Mouse (Mus musculus): ENCODE measurements at regions not wholly inside any gene's neighbourhood (a gene's known extent, or its start where the extent isn't known, plus 50 kb on each side); places are given as distances from the start of the nearest gene placed in this dataset.

- WGBS, result 99% methylated on average over 4 of the region's 4 CpGs
- no peak overlapping the region for H3K27ac ChIP-seq (ENCODE audit: control insufficient read depth, insufficient read depth, low read length)
- DNase-seq, result no peak
- H3K27me3 ChIP-seq (ENCODE audit: control insufficient read depth, insufficient read depth, low read length), result no peaks in the 10 kb centered on the region
- TF ChIP-seq CTCF (IDR thresholded peaks at IDR 0.05; ENCODE audit: borderline replicate concordance, control insufficient read depth, extremely low read depth, insufficient read depth, low read length, poor library complexity) (no peak), POLR2A (IDR thresholded peaks at IDR 0.05; ENCODE audit: control insufficient read depth, extremely low read depth, insufficient read depth, low read length, poor library complexity) (no peak)
- no peaks in the 10 kb centered on the region for H3K36me3 ChIP-seq (ENCODE audit: control insufficient read depth, insufficient read depth, low read length)
- H3K4me3 ChIP-seq (ENCODE audit: control insufficient read depth, insufficient read depth, low read length), result no peak overlapping the region
- peaks cover 4% of the 10 kb centered on the region; the same call in 1 of the 2 replicates for H3K4me1 ChIP-seq (replicated peaks; ENCODE audit: control insufficient read depth, insufficient read depth, low read length)
Measured at GRCm38 (mm10) chr9:14141321-14141720, 133.5 kb upstream of the Sesn3 start.

DNA sequence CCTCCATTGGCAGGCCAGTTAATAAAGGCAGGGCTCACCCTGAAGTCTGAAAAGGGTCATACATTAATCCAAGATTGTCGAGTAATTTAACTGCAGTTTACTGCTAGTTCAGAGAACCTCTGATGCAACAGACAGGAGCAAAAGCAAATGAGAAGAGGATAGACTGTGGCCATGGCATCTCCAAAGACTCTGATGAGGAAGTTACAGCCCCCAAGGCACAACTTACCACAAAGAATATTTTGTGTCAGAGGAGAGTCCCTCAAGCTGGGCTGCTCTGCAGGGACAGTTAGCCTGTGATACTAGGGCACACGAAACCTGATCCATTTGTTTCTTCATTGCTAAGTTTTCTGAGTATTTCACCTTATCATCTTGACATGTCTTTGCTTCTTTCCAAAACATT lies 130.9 kb upstream of the Sesn3 start:
- H3K4me1 ChIP-seq (replicated peaks; ENCODE audit: control insufficient read depth, insufficient read depth, low read length), result peaks cover 7% of the 10 kb centered on the region
- no peak for TF ChIP-seq CTCF (IDR thresholded peaks at IDR 0.05; ENCODE audit: borderline replicate concordance, control insufficient read depth, extremely low read depth, insufficient read depth, low read length, poor library complexity)
- TF ChIP-seq POLR2A (IDR thresholded peaks at IDR 0.05; ENCODE audit: control insufficient read depth, extremely low read depth, insufficient read depth, low read length, poor library complexity), result no peak
- no peak overlapping the region for H3K27ac ChIP-seq (ENCODE audit: control insufficient read depth, insufficient read depth, low read length)
- no peak overlapping the region for H3K4me3 ChIP-seq (ENCODE audit: control insufficient read depth, insufficient read depth, low read length)
- no peaks in the 10 kb centered on the region for H3K36me3 ChIP-seq (ENCODE audit: control insufficient read depth, insufficient read depth, low read length)
- no peak for DNase-seq
- no peaks in the 10 kb centered on the region for H3K27me3 ChIP-seq (ENCODE audit: control insufficient read depth, insufficient read depth, low read length)
- WGBS, result 36% methylated on average over 2 of the region's 2 CpGs

GRCm38 (mm10) chr9:14147088-14147487 lies 127.8 kb upstream of the Sesn3 start:
- H3K36me3 ChIP-seq (ENCODE audit: control insufficient read depth, insufficient read depth, low read length), result no peaks in the 10 kb centered on the region
- DNase-seq, result no peak
- no peak overlapping the region for H3K27ac ChIP-seq (ENCODE audit: control insufficient read depth, insufficient read depth, low read length)
- TF ChIP-seq CTCF (IDR thresholded peaks at IDR 0.05; ENCODE audit: borderline replicate concordance, control insufficient read depth, extremely low read depth, insufficient read depth, low read length, poor library complexity), result no peak
- TF ChIP-seq POLR2A (IDR thresholded peaks at IDR 0.05; ENCODE audit: control insufficient read depth, extremely low read depth, insufficient read depth, low read length, poor library complexity), result no peak
- WGBS, result 20% methylated on average over 7 of the region's 7 CpGs
- no peaks in the 10 kb centered on the region for H3K27me3 ChIP-seq (ENCODE audit: control insufficient read depth, insufficient read depth, low read length)
- no peak overlapping the region for H3K4me3 ChIP-seq (ENCODE audit: control insufficient read depth, insufficient read depth, low read length)
- peaks cover 3% of the 10 kb centered on the region; the same call in 1 of the 2 replicates for H3K4me1 ChIP-seq (replicated peaks; ENCODE audit: control insufficient read depth, insufficient read depth, low read length)

DNA sequence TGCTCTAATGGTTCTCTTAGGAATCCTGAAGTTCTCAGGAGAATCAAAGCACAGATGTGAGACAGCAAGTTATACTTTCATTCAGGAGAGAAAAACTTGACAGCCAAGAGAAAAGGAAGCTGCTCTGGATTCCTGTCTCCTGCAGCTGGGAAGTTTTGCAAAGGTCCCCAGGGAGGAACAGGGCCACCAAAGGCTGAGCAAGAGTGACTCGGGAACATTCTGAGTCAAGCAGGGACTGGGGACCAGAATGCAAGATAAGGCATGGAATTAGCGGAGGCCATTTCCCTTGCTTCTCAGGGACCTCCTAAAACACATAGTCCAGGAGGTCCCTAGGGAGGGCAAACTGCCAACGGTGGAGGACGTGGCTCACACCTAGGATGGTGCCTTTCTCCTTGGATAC lies 127.1 kb upstream of the Sesn3 start:
- TF ChIP-seq CTCF (IDR thresholded peaks at IDR 0.05; ENCODE audit: borderline replicate concordance, control insufficient read depth, extremely low read depth, insufficient read depth, low read length, poor library complexity) (no peak), POLR2A (IDR thresholded peaks at IDR 0.05; ENCODE audit: control insufficient read depth, extremely low read depth, insufficient read depth, low read length, poor library complexity) (no peak)
- peaks cover 3% of the 10 kb centered on the region; the same call in 1 of the 2 replicates for H3K4me1 ChIP-seq (replicated peaks; ENCODE audit: control insufficient read depth, insufficient read depth, low read length)

GRCm38 (mm10) chr9:14150288-14150687 lies 124.6 kb upstream of the Sesn3 start:
- TF ChIP-seq POLR2A (IDR thresholded peaks at IDR 0.05; ENCODE audit: control insufficient read depth, extremely low read depth, insufficient read depth, low read length, poor library complexity) (no peak), CTCF (IDR thresholded peaks at IDR 0.05; ENCODE audit: borderline replicate concordance, control insufficient read depth, extremely low read depth, insufficient read depth, low read length, poor library complexity) (no peak)
- no peak for DNase-seq
- 96% methylated on average over 9 of the region's 9 CpGs for WGBS
- no peak overlapping the region for H3K4me3 ChIP-seq (ENCODE audit: control insufficient read depth, insufficient read depth, low read length)
- no peak overlapping the region for H3K27ac ChIP-seq (ENCODE audit: control insufficient read depth, insufficient read depth, low read length)
- peaks cover 3% of the 10 kb centered on the region; the same call in 1 of the 2 replicates for H3K4me1 ChIP-seq (replicated peaks; ENCODE audit: control insufficient read depth, insufficient read depth, low read length)
- no peaks in the 10 kb centered on the region for H3K27me3 ChIP-seq (ENCODE audit: control insufficient read depth, insufficient read depth, low read length)
- no peaks in the 10 kb centered on the region for H3K36me3 ChIP-seq (ENCODE audit: control insufficient read depth, insufficient read depth, low read length)

More for the DNA sequence above, 127.1 kb upstream of the Sesn3 start:
- H3K4me3 ChIP-seq (ENCODE audit: control insufficient read depth, insufficient read depth, low read length), result no peak overlapping the region
- no peak for DNase-seq
- H3K36me3 ChIP-seq (ENCODE audit: control insufficient read depth, insufficient read depth, low read length), result no peaks in the 10 kb centered on the region
- H3K27me3 ChIP-seq (ENCODE audit: control insufficient read depth, insufficient read depth, low read length), result no peaks in the 10 kb centered on the region
- H3K27ac ChIP-seq (ENCODE audit: control insufficient read depth, insufficient read depth, low read length), result no peak overlapping the region
- WGBS, result 84% methylated on average over 4 of the region's 4 CpGs

DNA sequence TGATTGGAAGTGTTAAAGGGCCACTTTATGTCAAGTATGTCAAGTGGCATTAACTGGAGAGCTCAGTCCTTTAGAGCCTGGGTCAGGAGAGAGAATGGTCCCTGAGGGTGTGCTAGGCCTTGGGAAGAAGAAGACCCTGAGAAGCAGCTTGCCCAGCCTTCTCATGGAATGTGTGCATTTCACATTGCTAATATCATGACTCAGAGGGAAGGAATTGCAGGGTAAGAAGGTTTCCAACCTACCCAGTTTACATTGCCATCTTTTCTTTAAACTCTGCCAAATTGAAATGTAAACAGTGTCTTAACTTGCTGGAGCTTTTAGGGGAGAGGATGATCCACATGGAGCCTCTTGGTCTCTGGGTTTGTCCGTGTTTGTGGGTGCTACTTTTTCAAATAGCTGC lies 117.9 kb upstream of the Sesn3 start:
- no peak overlapping the region for H3K4me3 ChIP-seq (ENCODE audit: control insufficient read depth, insufficient read depth, low read length)
- no peaks in the 10 kb centered on the region for H3K36me3 ChIP-seq (ENCODE audit: control insufficient read depth, insufficient read depth, low read length)
- H3K27ac ChIP-seq (ENCODE audit: control insufficient read depth, insufficient read depth, low read length), result no peak overlapping the region
- no peak for DNase-seq
- WGBS, result 96% methylated on average over 1 of the region's 1 CpGs
- H3K27me3 ChIP-seq (ENCODE audit: control insufficient read depth, insufficient read depth, low read length), result no peaks in the 10 kb centered on the region
- H3K4me1 ChIP-seq (replicated peaks; ENCODE audit: control insufficient read depth, insufficient read depth, low read length), result no peaks in the 10 kb centered on the region
- TF ChIP-seq CTCF (IDR thresholded peaks at IDR 0.05; ENCODE audit: borderline replicate concordance, control insufficient read depth, extremely low read depth, insufficient read depth, low read length, poor library complexity) (no peak), POLR2A (IDR thresholded peaks at IDR 0.05; ENCODE audit: control insufficient read depth, extremely low read depth, insufficient read depth, low read length, poor library complexity) (no peak)

All from thymus, adult 2 months (tissue).